Mouse (Mus musculus) forebrain, postnatal 0 days (tissue): ENCODE results near the gene 5430419D17Rik. TPM values are rescaled to one million over a fixed set of nuclear protein-coding genes. Genes with fewer than 3 reads are reported as not detected.

Experiments
- ATAC-seq: fragments of 200-750 bp; cut with Nextera tagmentation; 2 replicates; pipeline ENCODE4 v1.8.0; 2017; ENCODE audit warnings: mild to moderate bottlenecking, moderate library complexity
- DNase-seq: peaks from one replicate; pipeline ENCODE4 v3.0.0-alpha.2; 2015
- H3K27ac ChIP-seq: fragments of 300-500 bp; sonication (generic); 2 replicates; pipeline ENCODE4 v1.5.1; 2014; ENCODE audit warnings: low read depth, mild to moderate bottlenecking, antibody characterized with exemption, low read length, moderate library complexity, mixed read lengths
- H3K27me3 ChIP-seq: fragments of 300-500 bp; sonication (generic); 2 replicates; pipeline ENCODE4 v1.6.1; 2014; ENCODE audit warnings: mild to moderate bottlenecking, low read length, mixed read lengths; ENCODE audit not compliant: insufficient read depth
- H3K36me3 ChIP-seq: fragments of 300-500 bp; sonication (generic); 2 replicates; pipeline ENCODE4 v1.6.1; 2014; ENCODE audit warnings: mild to moderate bottlenecking, moderate library complexity; ENCODE audit not compliant: insufficient read depth
- H3K4me1 ChIP-seq: fragments of 300-500 bp; sonication (generic); 2 replicates; pipeline ENCODE4 v1.6.1; 2014; ENCODE audit warnings: antibody characterized with exemption; ENCODE audit not compliant: insufficient read depth
- H3K4me2 ChIP-seq: fragments of 300-500 bp; sonication (generic); 2 replicates; pipeline ENCODE4 v1.6.1; 2014; ENCODE audit warnings: low read depth, mild to moderate bottlenecking, moderate library complexity
- H3K4me3 ChIP-seq: fragments of 300-500 bp; sonication (generic); 2 replicates; pipeline ENCODE4 v1.5.1; 2014; ENCODE audit warnings: low read depth, low read length, mixed read lengths
- H3K9ac ChIP-seq: fragments of 300-500 bp; sonication (generic); 2 replicates; pipeline ENCODE4 v1.6.1; 2014; ENCODE audit warnings: mild to moderate bottlenecking
- H3K9me3 ChIP-seq: fragments of 300-500 bp; sonication (generic); 2 replicates; pipeline ENCODE4 v1.6.1; 2016; ENCODE audit warnings: low read length
- CTCF ChIP-seq: sonication (generic); IDR thresholded peaks from 2 replicates; pipeline ENCODE4 v1.5.1; 2016; ENCODE audit warnings: antibody characterized with exemption, control low read depth, low read depth
- WGBS: fragments of 180-500 bp; shearing (Covaris S2); extraction: QIAGEN DNeasy Blood & Tissue Kit; methylation state at CpG from one replicate; pipeline ENCODE4 v1.1.7; 2014; 5-methylcytosine and 5-hydroxymethylcytosine counted together
- polyA plus RNA-seq: library from polyadenylated mRNA; unstranded; fragments of >200 nt; fragmentation: Nextera tagmentation; extraction: Ambion mirVana; gene quantifications from 2 replicates; pipeline ENCODE4 v1.2.1, GENCODE M21; 2015
- total RNA-seq: library from RNA; depleted of rRNA; stranded (reverse); fragments of >200 nt; gene quantifications from 2 replicates; pipeline ENCODE4 v1.2.3, GENCODE M21; 2014; rRNA removed

Gene 5430419D17Rik
- total RNA-seq, result 0.08 and 0.19 TPM in 2 replicates
- polyA plus RNA-seq, result 0.02 TPM in 1 of 2 replicates, not detected in the other

GRCm38 (mm10) chr7:131174121-131174520 lies at the start of gene 5430419D17Rik:
TSS of gene 5430419D17Rik (plus strand) at chr7:131174402.
- Histone ChIP-seq H3K4me1 (no peaks in the 10 kb centered on the region), H3K36me3 (no peaks in the 10 kb centered on the region), H3K9ac (no peak within 1 kb of the TSS), H3K4me2 (no peak within 1 kb of the TSS), H3K27ac (no peak within 1 kb of the TSS), H3K9me3 (no peaks in the 10 kb centered on the region), H3K27me3 (no peaks in the 10 kb centered on the region), H3K4me3 (no peak within 1 kb of the TSS)
- ATAC-seq (no peak), DNase-seq (no peak)
- no peak for TF ChIP-seq CTCF
- 76% methylated on average over 9 of the region's 9 CpGs for WGBS

GRCm38 (mm10) chr7:131130021-131130420 lies 44.2 kb upstream of the 5430419D17Rik start:
- H3K27me3 ChIP-seq, result no peaks in the 10 kb centered on the region
- no peak for DNase-seq
- H3K36me3 ChIP-seq, result no peaks in the 10 kb centered on the region
- 73% methylated on average over 12 of the region's 12 CpGs for WGBS
- no peaks in the 10 kb centered on the region for H3K9me3 ChIP-seq
- H3K4me3 ChIP-seq, result no peak overlapping the region
- ATAC-seq, result no peak
- no peak overlapping the region for H3K27ac ChIP-seq
- no peak overlapping the region for H3K4me2 ChIP-seq
- no peaks in the 10 kb centered on the region for H3K4me1 ChIP-seq
- no peak for TF ChIP-seq CTCF
- no peak overlapping the region for H3K9ac ChIP-seq

- no peak; the same call in 1 of the 2 replicates for ATAC-seq
Observed at GRCm38 (mm10) chr7:131133181-131133580, 41.0 kb upstream of the 5430419D17Rik start.

GRCm38 (mm10) chr7:131146214-131146613 lies 28.0 kb upstream of the 5430419D17Rik start, which contains the start of gene 4933402N03Rik:
TSS of gene 4933402N03Rik (minus strand) at chr7:131146314.
- 97% methylated on average over 2 of the region's 2 CpGs for WGBS
- no peaks in the 10 kb centered on the region for H3K36me3 ChIP-seq
- no peak within 1 kb of the TSS for H3K4me2 ChIP-seq
- no peak for ATAC-seq
- no peak within 1 kb of the TSS for H3K4me3 ChIP-seq
- TF ChIP-seq CTCF, result no peak
- H3K27me3 ChIP-seq, result no peaks in the 10 kb centered on the region
- no peaks in the 10 kb centered on the region for H3K4me1 ChIP-seq
- no peak within 1 kb of the TSS for H3K9ac ChIP-seq
- no peaks in the 10 kb centered on the region for H3K9me3 ChIP-seq
- no peak within 1 kb of the TSS for H3K27ac ChIP-seq
- DNase-seq, result no peak

More at GRCm38 (mm10) chr7:131133181-131133580, 41.0 kb upstream of the 5430419D17Rik start:
- no peak overlapping the region for H3K4me3 ChIP-seq
- no peak for TF ChIP-seq CTCF
- H3K36me3 ChIP-seq, result no peaks in the 10 kb centered on the region
- WGBS, result 67% methylated on average over 3 of the region's 3 CpGs
- no peak overlapping the region for H3K4me2 ChIP-seq
- no peaks in the 10 kb centered on the region for H3K4me1 ChIP-seq
- no peaks in the 10 kb centered on the region for H3K9me3 ChIP-seq
- no peak for DNase-seq
- H3K27ac ChIP-seq, result no peak overlapping the region
- no peaks in the 10 kb centered on the region for H3K27me3 ChIP-seq
- no peak overlapping the region for H3K9ac ChIP-seq

GRCm38 (mm10) chr7:131150179-131150578 lies 24.0 kb upstream of the 5430419D17Rik start:
- no peak overlapping the region for H3K27ac ChIP-seq
- no peak overlapping the region for H3K4me3 ChIP-seq
- no peaks in the 10 kb centered on the region for H3K9me3 ChIP-seq
- H3K9ac ChIP-seq, result no peak overlapping the region
- DNase-seq (no peak), ATAC-seq (no peak)
- H3K27me3 ChIP-seq, result no peaks in the 10 kb centered on the region
- H3K4me1 ChIP-seq, result no peaks in the 10 kb centered on the region
- WGBS, result 77% methylated on average over 3 of the region's 3 CpGs
- no peak for TF ChIP-seq CTCF
- no peak overlapping the region for H3K4me2 ChIP-seq
- H3K36me3 ChIP-seq, result no peaks in the 10 kb centered on the region

- 88% methylated on average over 5 of the region's 5 CpGs for WGBS
- Histone ChIP-seq H3K27ac (no peak overlapping the region), H3K36me3 (no peaks in the 10 kb centered on the region), H3K27me3 (no peaks in the 10 kb centered on the region), H3K4me1 (no peaks in the 10 kb centered on the region), H3K9me3 (no peaks in the 10 kb centered on the region), H3K4me3 (no peak overlapping the region), H3K4me2 (no peak overlapping the region), H3K9ac (no peak overlapping the region)
- TF ChIP-seq CTCF, result no peak
- DNase-seq (no peak), ATAC-seq (no peak)
Observed at GRCm38 (mm10) chr7:131153044-131153443, 21.2 kb upstream of the 5430419D17Rik start.

- Histone ChIP-seq H3K27ac (no peak overlapping the region), H3K4me2 (no peak overlapping the region), H3K27me3 (no peaks in the 10 kb centered on the region), H3K4me3 (no peak overlapping the region), H3K9ac (no peak overlapping the region), H3K36me3 (no peaks in the 10 kb centered on the region), H3K4me1 (no peaks in the 10 kb centered on the region), H3K9me3 (no peaks in the 10 kb centered on the region)
- DNase-seq (no peak), ATAC-seq (no peak)
- no peak for TF ChIP-seq CTCF
- WGBS, result 82% methylated on average over 7 of the region's 7 CpGs
Observed at GRCm38 (mm10) chr7:131162251-131162650, 12.0 kb upstream of the 5430419D17Rik start.

GRCm38 (mm10) chr7:131167771-131168170 lies 6.4 kb upstream of the 5430419D17Rik start:
- H3K4me1 ChIP-seq, result no peaks in the 10 kb centered on the region
- H3K27ac ChIP-seq, result no peak overlapping the region
- H3K36me3 ChIP-seq, result no peaks in the 10 kb centered on the region
- no peak for DNase-seq
- no peaks in the 10 kb centered on the region for H3K27me3 ChIP-seq
- H3K4me2 ChIP-seq, result no peak overlapping the region
- 78% methylated on average over 3 of the region's 3 CpGs for WGBS
- no peaks in the 10 kb centered on the region for H3K9me3 ChIP-seq
- ATAC-seq, result no peak
- no peak for TF ChIP-seq CTCF
- no peak overlapping the region for H3K9ac ChIP-seq
- H3K4me3 ChIP-seq, result no peak overlapping the region
